Mouse (Mus musculus) brain, adult 2 months (tissue): Measurements from ENCODE around the gene Negr1.

Source experiments
- DNase-seq: peaks from one replicate; pipeline ENCODE4 v3.0.0; 2011; ENCODE audit warnings: low read depth, low spot score

Negr1 gene

GRCm38 (mm10) chr3:156690059-156690605 lies 128.5 kb downstream of the Negr1 start:
- DNase-seq: peak; percentile 90

GRCm38 (mm10) chr3:156698687-156699086 lies 137.1 kb downstream of the Negr1 start:
- DNase-seq: no peak

- DNase-seq: peak; percentile 93
These were observed 141.6 kb downstream of the Negr1 start for GRCm38 (mm10) chr3:156703241-156703640.

GRCm38 (mm10) chr3:156710240-156710639 lies 148.6 kb downstream of the Negr1 start:
- DNase-seq: peak; percentile 9

- DNase-seq: peak; percentile 93
These were observed 149.1 kb downstream of the Negr1 start for GRCm38 (mm10) chr3:156710693-156711092.

- DNase-seq: no peak
These were observed 174.7 kb downstream of the Negr1 start for GRCm38 (mm10) chr3:156736335-156736734.

- peak; percentile 63 for DNase-seq
These were observed 177.9 kb downstream of the Negr1 start for GRCm38 (mm10) chr3:156739529-156739928.

- peak; percentile 35 for DNase-seq
These were observed 181.7 kb downstream of the Negr1 start for GRCm38 (mm10) chr3:156743266-156743665.

GRCm38 (mm10) chr3:156745218-156745770 lies 183.7 kb downstream of the Negr1 start:
- DNase-seq: no peak

- no peak for DNase-seq
These were observed 185.9 kb downstream of the Negr1 start for GRCm38 (mm10) chr3:156747456-156747855.

GRCm38 (mm10) chr3:156753780-156754373 lies 192.3 kb downstream of the Negr1 start:
- DNase-seq: no peak

GRCm38 (mm10) chr3:156754790-156755530 lies 193.4 kb downstream of the Negr1 start:
- no peak for DNase-seq

GRCm38 (mm10) chr3:156765015-156765414 lies 203.4 kb downstream of the Negr1 start:
- DNase-seq: no peak

- peak; percentile 63 for DNase-seq
These were observed 204.7 kb downstream of the Negr1 start for GRCm38 (mm10) chr3:156766171-156766845.

- peak; percentile 46 for DNase-seq
These were observed 210.0 kb downstream of the Negr1 start for GRCm38 (mm10) chr3:156771626-156772025.

GRCm38 (mm10) chr3:156772057-156772456 lies 210.5 kb downstream of the Negr1 start:
- DNase-seq: peak; percentile 94

- DNase-seq: no peak
These were observed 222.8 kb downstream of the Negr1 start for GRCm38 (mm10) chr3:156784309-156784852.

- no peak for DNase-seq
These were observed 224.8 kb downstream of the Negr1 start for GRCm38 (mm10) chr3:156786355-156786754.

- peak; percentile 83 for DNase-seq
These were observed 229.6 kb downstream of the Negr1 start for GRCm38 (mm10) chr3:156791234-156791633.

GRCm38 (mm10) chr3:156792743-156793142 lies 231.1 kb downstream of the Negr1 start:
- DNase-seq: peak; percentile 61

GRCm38 (mm10) chr3:156794091-156794490 lies 232.5 kb downstream of the Negr1 start:
- DNase-seq: no peak

GRCm38 (mm10) chr3:156794610-156795009 lies 233.0 kb downstream of the Negr1 start:
- DNase-seq: peak; percentile 78
